Mouse (Mus musculus) gastrocnemius, postnatal 36 days (tissue): ENCODE measurements around the gene Gcnt7. TPM values are rescaled to one million over a fixed set of nuclear protein-coding genes. Genes with fewer than 3 reads are reported as not detected.

Source experiments
- DNase-seq, 2 experiments: peaks; one replicate each; pipeline ENCODE4 v3.0.0; 2022
- intact Hi-C: fragments of 180-260 bp; cut with DNase I; formaldehyde crosslinking; loops from one replicate; pipeline ENCODE4 v1.15.1; 2025
- total RNA-seq, 2 experiments: library from RNA; stranded (reverse); gene quantifications; 2 replicates each; pipeline ENCODE4 v1.2.3; 2021

Gene Gcnt7
- total RNA-seq, 2 experiments from 2014 or later: not detected

DNA sequence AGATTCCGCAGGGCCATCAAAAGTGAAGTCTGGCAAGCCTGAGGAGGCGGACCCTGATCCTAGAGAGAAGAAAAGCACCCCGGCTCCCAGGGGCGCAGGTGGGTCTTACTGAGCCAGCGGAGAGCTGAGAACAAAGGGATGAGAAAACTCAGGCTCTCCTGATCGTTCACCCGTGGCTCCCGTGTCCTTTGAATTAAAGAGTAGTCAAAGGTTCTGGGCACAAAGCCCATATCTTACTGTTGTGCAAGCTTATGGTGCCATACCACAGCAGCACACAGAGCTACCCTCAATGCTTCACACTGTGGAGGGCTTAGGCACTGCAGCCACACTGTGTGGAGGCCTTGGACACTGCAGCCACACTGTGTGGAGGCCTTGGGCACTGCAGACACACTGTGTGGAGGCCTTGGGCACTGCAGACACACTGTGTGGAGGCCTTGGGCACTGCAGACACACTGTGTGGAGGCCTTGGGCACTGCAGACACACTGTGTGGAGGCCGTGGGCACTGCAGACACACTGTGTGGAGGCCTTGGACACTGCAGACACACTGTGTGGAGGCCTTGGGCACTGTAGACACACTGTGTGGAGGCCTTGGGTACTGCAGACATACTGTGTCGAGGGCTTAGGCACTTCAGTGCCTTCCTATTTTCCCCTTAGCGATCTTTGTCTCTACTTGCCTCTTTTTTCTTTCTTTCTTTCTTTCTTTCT is 8.2 kb upstream of the Gcnt7 start:
- intact Hi-C loops: no loop called here
- DNase-seq: no peak

DNA sequence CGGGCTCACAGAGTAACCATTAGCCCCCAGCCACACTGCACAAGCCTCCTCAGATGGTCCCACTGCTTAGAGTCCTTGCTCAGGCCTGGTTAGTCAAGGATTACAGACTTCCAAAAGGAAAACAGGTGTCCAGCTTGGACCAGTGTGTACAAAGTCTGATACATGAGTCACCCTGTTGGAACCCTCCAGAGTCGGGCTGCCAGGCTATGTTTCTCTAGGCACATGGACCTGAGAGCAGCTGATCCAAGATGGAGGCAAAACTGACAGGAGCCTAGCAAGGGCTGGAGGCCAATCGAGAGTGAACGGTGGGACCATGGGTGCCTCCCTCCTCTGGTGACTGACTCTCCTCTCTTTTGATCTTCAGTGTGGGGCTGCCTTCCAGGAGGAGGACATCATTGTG is 4.4 kb upstream of the Gcnt7 start:
- DNase-seq: no peak
- intact Hi-C loops: no loop called here

GRCm38 (mm10) chr2:172460647-172461046 is 2.3 kb upstream of the Gcnt7 start:
- no peak for DNase-seq
- intact Hi-C loops: no loop called here

- intact Hi-C loops: no loop called here
- DNase-seq: no peak
These were observed 5.9 kb downstream of the Gcnt7 start for GRCm38 (mm10) chr2:172452458-172452857.

- no peak for DNase-seq
- intact Hi-C loops: no loop called here
These were observed 6.4 kb downstream of the Gcnt7 start for GRCm38 (mm10) chr2:172452031-172452430.

DNA sequence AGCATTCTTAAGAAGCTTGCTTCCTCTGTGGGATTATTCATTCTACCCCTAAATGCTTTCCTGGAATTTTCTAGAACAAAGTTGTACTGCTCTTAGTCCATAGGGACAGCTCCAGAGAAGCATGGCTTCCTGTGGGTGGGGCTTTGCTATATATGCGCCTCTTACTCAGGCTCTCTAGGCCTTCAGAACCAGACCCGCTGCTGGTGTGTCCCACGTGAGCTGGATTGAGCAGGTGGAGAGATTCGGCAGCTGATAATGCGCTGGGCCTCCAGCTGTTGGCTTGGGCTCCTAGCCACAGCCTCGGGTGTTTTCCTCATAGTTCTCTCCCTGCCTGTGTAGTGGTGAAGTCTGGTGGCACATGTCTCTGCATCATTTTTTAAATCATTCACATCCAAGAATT is 7.8 kb downstream of the Gcnt7 start:
- intact Hi-C loops: no loop called here
- no peak for DNase-seq

DNA sequence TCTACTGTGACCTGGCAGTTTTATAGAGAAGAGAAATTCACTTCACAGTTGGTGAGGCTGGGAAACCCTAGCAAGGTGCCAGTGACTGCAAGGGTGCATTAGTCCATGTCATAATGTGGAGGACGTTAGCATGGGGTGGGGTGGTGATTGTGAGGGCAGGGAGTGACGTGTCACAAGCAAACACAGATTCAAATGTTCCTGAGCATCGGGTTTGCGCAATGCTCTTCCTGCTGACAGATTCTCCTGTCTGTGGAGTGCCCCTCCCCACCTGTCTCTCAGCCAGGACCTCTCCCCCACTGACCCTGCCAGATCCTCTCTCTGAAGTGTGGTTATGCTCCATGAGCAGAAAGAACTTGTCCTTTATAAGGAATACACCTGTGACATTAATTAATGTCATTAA is 10.1 kb downstream of the Gcnt7 start:
- intact Hi-C loops: loop anchor here (10.0 kb wide), 1 partner anchor 224 kb away; no protein-coding TSS in a partner anchor
- no peak for DNase-seq

DNA sequence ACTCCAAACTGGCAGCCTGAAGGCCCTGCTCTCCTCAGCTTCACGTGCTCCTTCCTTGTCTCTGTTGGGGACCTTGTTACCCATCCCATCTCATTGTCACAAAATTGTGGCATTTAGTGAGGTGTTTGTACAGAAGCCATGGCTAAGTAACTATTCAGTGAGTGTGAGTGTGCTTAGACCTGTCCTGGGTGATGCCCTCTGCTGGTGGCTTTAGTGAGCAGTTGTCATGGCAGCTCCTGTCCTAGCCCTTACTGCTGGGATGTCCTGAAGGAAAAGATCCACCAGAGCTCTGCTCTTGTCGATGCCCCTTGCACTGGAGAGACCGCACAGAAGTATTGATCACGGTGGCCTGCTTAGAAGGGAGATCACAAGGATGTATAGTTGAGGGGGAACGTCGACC is 11.1 kb downstream of the Gcnt7 start:
- intact Hi-C loops: loop anchor here (10.0 kb wide), 1 partner anchor 223 kb away; no protein-coding TSS in a partner anchor

GRCm38 (mm10) chr2:172445617-172446016 is 12.8 kb downstream of the Gcnt7 start:
- intact Hi-C loops: loop anchor here (10.0 kb wide), 1 partner anchor 221 kb away; no protein-coding TSS in a partner anchor
- no peak for DNase-seq

More for the DNA sequence above, 11.1 kb downstream of the Gcnt7 start:
- no peak for DNase-seq

GRCm38 (mm10) chr2:172441176-172441575 is 17.2 kb downstream of the Gcnt7 start:
- intact Hi-C loops: loop anchor here (5.0 to 10.0 kb wide), 2 partner anchors 64 to 216 kb away; no protein-coding TSS in a partner anchor
- DNase-seq: no peak

DNA sequence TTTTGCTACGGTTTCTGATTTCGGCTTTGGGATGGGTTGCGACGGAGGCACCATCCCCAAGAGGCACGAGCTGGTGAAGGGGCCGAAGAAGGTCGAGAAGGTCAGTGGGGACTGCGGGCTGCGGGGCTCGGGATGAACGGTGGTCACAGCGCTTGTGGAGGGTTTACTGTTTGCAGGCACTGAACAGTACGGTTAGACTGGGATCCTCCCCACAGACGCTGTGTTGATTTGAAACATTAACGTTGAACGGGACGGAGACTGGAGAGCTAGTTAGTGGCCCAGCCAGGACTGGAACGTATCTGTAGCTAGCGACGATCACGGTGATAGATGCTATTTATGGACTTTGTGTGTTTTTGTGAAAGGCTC is 17.8 kb downstream of the Gcnt7 start:
- intact Hi-C loops: loop anchor here (5.0 to 10.0 kb wide), 2 partner anchors 63 to 216 kb away; no protein-coding TSS in a partner anchor
- no peak for DNase-seq

GRCm38 (mm10) chr2:172439843-172440639 is 18.4 kb downstream of the Gcnt7 start, which contains the start of gene Rtf2:
Gene Rtf2, plus strand, starts transcription at chr2:172440556.
- peak; percentile 99 for DNase-seq
- intact Hi-C loops: loop anchor here (5.0 to 10.0 kb wide), 2 partner anchors 63 to 215 kb away; no protein-coding TSS in a partner anchor

DNA sequence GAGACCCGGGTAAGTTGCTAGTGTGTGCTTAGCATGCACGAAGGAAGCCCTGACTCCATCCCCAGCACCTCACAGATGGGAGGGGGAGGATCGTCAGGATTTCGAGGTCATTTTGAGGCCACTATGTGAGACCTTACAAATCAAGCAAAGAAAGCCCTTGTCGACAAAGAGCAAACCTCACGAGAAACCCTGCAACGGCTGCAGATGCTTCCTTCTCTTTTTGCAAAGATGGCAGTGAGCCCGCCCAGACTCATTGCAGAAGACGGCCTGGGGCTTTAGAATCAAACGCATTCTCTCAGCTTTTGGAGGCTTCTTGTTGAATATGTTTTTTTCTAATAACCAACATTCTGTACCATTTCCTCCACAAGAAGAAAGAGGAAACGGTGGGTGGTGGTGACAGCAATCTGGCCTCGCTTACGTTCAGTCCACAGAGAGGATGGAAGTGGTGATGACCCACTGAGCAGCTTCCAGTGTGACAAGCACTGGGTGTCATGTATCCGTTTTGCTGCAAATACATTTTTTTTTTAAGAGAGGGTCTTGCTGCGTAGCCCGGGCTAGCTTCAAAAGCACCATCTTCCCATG is 20.9 kb downstream of the Gcnt7 start:
- intact Hi-C loops: no loop called here
- DNase-seq: no peak

GRCm38 (mm10) chr2:172433746-172434145 is 24.6 kb downstream of the Gcnt7 start:
- DNase-seq: no peak
- intact Hi-C loops: no loop called here

- DNase-seq: no peak
- intact Hi-C loops: no loop called here
These were observed 27.8 kb downstream of the Gcnt7 start for GRCm38 (mm10) chr2:172430609-172431008.

DNA sequence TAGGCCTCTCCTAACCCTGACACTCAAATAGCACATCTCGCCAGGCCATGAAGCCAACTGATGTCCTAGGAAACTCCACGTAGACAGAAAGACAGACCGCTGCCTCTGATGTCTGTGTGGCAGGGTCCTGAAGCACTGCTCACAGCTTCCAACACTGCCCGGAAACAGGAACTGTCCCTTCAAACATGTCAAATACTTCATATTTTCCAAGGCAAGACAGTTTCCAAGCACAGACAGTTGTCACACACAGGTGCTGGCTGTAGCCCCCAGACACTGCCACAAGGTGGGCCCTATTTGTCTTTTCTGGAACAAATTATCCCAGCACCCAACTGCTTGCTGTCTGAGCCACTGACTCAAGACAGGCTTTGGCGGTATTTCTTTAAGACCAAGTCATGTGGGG is 40.2 kb downstream of the Gcnt7 start:
- no peak for DNase-seq

DNA sequence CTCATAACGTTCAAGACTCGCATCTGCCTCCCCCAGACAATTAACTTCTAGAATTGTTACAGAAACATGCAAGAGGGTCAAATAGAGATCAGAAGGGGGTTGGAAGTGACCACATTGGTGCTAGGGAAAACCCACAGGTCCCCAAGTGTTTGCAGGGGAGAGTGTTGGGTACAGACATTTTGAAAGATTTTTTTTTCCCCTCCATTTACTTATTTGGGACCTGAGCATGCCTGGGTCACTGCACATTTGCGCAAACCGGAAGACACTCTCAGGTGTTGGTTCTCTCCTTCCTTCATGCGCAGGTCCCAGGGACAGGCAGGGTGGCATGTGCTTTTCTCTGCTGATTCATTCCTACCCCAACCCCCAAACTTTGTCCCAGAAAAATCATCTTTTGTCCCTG is 41.5 kb downstream of the Gcnt7 start:
- no peak for DNase-seq
- intact Hi-C loops: no loop called here

More for the DNA sequence above, 40.2 kb downstream of the Gcnt7 start:
- intact Hi-C loops: no loop called here

DNA sequence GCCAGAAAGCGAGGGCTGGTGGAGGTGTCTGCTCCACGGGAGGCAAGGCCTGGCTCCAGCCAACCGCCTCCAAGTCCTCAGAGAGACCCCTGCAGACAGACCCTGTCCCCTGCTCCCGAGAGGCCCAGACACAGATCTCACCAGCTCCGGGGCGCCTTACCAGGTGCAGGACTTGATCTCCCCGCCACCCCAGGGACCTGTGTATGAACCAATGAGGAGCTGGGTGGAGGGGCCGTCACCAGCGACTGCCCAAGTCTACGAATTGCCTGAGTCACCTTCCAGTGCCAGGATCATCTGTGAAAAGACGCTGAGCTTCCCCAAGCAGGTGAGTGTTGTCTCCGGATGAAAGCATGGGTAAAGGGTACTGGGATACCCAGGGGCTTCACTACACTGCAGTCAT is 42.2 kb downstream of the Gcnt7 start:
- DNase-seq: no peak
- intact Hi-C loops: no loop called here

- intact Hi-C loops: no loop called here
- no peak for DNase-seq
These were observed 44.5 kb downstream of the Gcnt7 start for GRCm38 (mm10) chr2:172413894-172414293.

DNA sequence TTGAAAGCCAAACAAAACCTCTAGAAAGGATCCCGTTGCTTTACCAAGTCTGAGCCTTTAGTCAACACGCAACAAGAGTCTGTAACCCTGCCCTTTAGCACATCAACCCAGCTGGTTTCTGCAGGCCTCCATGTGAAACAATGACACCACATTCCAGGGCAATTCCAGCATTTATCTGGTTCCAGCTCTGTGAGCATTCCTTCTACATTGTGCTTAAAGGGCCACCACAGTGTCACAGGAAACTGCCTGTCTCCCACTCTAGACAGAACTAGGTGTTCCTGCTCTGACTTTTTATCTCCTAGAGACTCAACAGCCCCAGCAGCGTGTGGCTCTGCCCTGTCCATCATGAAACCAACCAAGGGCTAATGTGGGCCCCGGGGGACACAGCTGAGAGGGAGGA is 45.1 kb downstream of the Gcnt7 start:
- intact Hi-C loops: no loop called here

DNA sequence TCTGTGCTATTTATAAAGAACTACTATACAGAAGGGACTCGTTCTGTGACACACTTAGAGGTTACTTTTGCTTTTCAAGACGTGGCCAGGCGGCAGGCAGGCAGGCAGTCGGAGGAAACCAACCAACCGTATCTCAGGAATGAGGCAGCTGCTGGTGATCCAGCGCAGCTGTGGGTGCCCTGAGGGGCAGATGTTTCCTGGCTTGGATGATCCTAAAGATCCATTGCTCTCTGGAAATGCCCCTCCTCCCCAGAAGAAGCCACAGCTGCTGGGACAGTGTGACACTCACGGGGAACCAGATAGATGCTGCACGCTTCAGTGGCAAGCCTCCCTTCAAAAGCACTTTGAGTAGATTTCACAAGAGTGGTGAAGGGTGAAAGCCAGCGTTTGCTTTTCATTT is 45.9 kb downstream of the Gcnt7 start:
- intact Hi-C loops: no loop called here
- no peak for DNase-seq

More for the DNA sequence above, 45.1 kb downstream of the Gcnt7 start:
- no peak for DNase-seq
